Mouse (Mus musculus): ENCODE data around the gene Gm5478. TPM values are rescaled to one million over a fixed set of nuclear protein-coding genes. Genes with fewer than 3 reads are reported as not detected.

The Gm5478 gene
- polyA plus RNA-seq, 1 experiment from 2014 or later: not detected

DNA sequence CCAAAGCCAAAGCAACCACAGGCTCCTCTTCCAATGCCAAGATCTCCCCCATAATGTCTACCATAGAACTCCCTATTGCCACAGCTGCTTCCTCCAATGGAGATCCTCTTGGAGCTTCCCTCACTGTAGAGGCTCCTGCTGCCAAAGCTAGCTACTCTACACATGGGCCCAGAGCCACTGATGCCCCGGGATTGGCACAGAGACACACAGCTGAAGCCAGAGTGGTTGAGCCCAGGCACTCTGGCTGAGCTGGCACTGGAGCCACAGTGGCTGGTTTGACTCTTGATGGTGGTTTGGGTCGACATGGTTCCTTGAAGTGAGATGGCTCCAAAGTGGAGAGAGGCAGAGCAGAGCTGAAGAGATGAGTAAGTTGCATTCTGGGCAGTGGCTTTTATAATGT lies 19.3 kb downstream of the Gm5478 start, which contains the start of gene Gm5414:
Gene Gm5414 (minus strand): TSS at position 305 of the 400 bp plus-strand sequence.
- Histone ChIP-seq H3K4me1 (replicated peaks; ENCODE audit: control insufficient read depth, insufficient read depth, low read length) (no peaks in the 10 kb centered on the region), H3K9ac (ENCODE audit: low read depth, low read length) (no peak within 1 kb of the TSS), H3K27ac (ENCODE audit: low read depth, low read length) (no peak within 1 kb of the TSS), H3K4me2 (replicated peaks; ENCODE audit: low read depth) (no peak within 1 kb of the TSS), H3K9me3 (ENCODE audit: control insufficient read depth) (no peaks in the 10 kb centered on the region), H3K4me3 (ENCODE audit: low read depth, low read length) (no peak within 1 kb of the TSS), H3K36me3 (ENCODE audit: control insufficient read depth, insufficient read depth) (no peaks in the 10 kb centered on the region), H3K27me3 (replicated peaks; ENCODE audit: control insufficient read depth, insufficient read depth, low read length) (peaks cover 7% of the 10 kb centered on the region; the same call in 1 of the 2 replicates)
- TF ChIP-seq CTCF (IDR thresholded peaks at IDR 0.05; ENCODE audit: low read depth): no peak
- ATAC-seq: no peak
- WGBS: 73% methylated on average over 2 of the region's 2 CpGs

- no peaks in the 10 kb centered on the region for H3K4me1 ChIP-seq (replicated peaks; ENCODE audit: control insufficient read depth, insufficient read depth, low read length)
- no peaks in the 10 kb centered on the region for H3K27me3 ChIP-seq (replicated peaks; ENCODE audit: control insufficient read depth, insufficient read depth, low read length)
- H3K36me3 ChIP-seq (ENCODE audit: control insufficient read depth, insufficient read depth): no peaks in the 10 kb centered on the region
- H3K4me2 ChIP-seq (replicated peaks; ENCODE audit: low read depth): no peak overlapping the region
- no peak for ATAC-seq
- no peak overlapping the region for H3K4me3 ChIP-seq (ENCODE audit: low read depth, low read length)
- no peak overlapping the region for H3K27ac ChIP-seq (ENCODE audit: low read depth, low read length)
- no peaks in the 10 kb centered on the region for H3K9me3 ChIP-seq (ENCODE audit: control insufficient read depth)
- no peak for TF ChIP-seq CTCF (IDR thresholded peaks at IDR 0.05; ENCODE audit: low read depth)
- H3K9ac ChIP-seq (ENCODE audit: low read depth, low read length): no peak overlapping the region
- 29% methylated on average over 6 of the region's 6 CpGs for WGBS
Observed at GRCm38 (mm10) chr15:101599123-101599522, 48.1 kb downstream of the Gm5478 start.

Small RNAs within 50 kb of the gene (microRNA-seq; reads per million reads assigned to microRNA genes)
- gene Gm44342: not detected
- not detected for gene Gm44383
- gene Gm44479: not detected

Other genes with a start within 250 kb of the Gm5478 start
- 86.1 and 89.0 TPM in 2 replicates for gene Krt7, start 236.3 kb downstream of the Gm5478 start, polyA plus RNA-seq (2015; fragmentation: Nextera tagmentation; extraction: Ambion mirVana)
- 0.16 TPM in 2 replicates for gene Krt87, start 208.6 kb downstream of the Gm5478 start, polyA plus RNA-seq (2015; fragmentation: Nextera tagmentation; extraction: Ambion mirVana)
- not detected in 2 replicates for gene Krt88, start 199.6 kb downstream of the Gm5478 start, polyA plus RNA-seq (2015; fragmentation: Nextera tagmentation; extraction: Ambion mirVana)
- not detected in 2 replicates for gene Krt81, start 183.6 kb downstream of the Gm5478 start, polyA plus RNA-seq (2015; fragmentation: Nextera tagmentation; extraction: Ambion mirVana)
- gene Krt86, start 173.9 kb downstream of the Gm5478 start, polyA plus RNA-seq (2015; fragmentation: Nextera tagmentation; extraction: Ambion mirVana): not detected in 2 replicates
- gene Krt83, start 155.9 kb downstream of the Gm5478 start, polyA plus RNA-seq (2015; fragmentation: Nextera tagmentation; extraction: Ambion mirVana): not detected in 2 replicates
- not detected in 2 replicates for gene Gm49425, start 130.1 kb downstream of the Gm5478 start, polyA plus RNA-seq (2015; fragmentation: Nextera tagmentation; extraction: Ambion mirVana)
- 0.21 TPM in 1 of 2 replicates, not detected in the other for gene Krt84, start 114.6 kb downstream of the Gm5478 start, polyA plus RNA-seq (2015; fragmentation: Nextera tagmentation; extraction: Ambion mirVana)
- not detected in 2 replicates for gene Krt82, start 96.7 kb downstream of the Gm5478 start, polyA plus RNA-seq (2015; fragmentation: Nextera tagmentation; extraction: Ambion mirVana)
- gene Krt90, start 84.4 kb downstream of the Gm5478 start, polyA plus RNA-seq (2015; fragmentation: Nextera tagmentation; extraction: Ambion mirVana): 0.20 and 0.21 TPM in 2 replicates
- gene Krt75, start 73.5 kb downstream of the Gm5478 start, polyA plus RNA-seq (2015; fragmentation: Nextera tagmentation; extraction: Ambion mirVana): not detected in 2 replicates
- 0.07 TPM in 1 of 2 replicates, not detected in the other for gene Gm5414, start 19.2 kb downstream of the Gm5478 start, polyA plus RNA-seq (2015; fragmentation: Nextera tagmentation; extraction: Ambion mirVana)
- 0.34 TPM in 1 of 2 replicates, not detected in the other for gene Krt6b, start 32.9 kb upstream of the Gm5478 start, polyA plus RNA-seq (2015; fragmentation: Nextera tagmentation; extraction: Ambion mirVana)
- gene Krt6a, start 46.9 kb upstream of the Gm5478 start, polyA plus RNA-seq (2015; fragmentation: Nextera tagmentation; extraction: Ambion mirVana): 0.25 TPM in 2 replicates
- gene Krt5, start 65.5 kb upstream of the Gm5478 start, polyA plus RNA-seq (2015; fragmentation: Nextera tagmentation; extraction: Ambion mirVana): 0.08 TPM in 1 of 2 replicates, not detected in the other
- gene Krt71, start 95.7 kb upstream of the Gm5478 start, polyA plus RNA-seq (2015; fragmentation: Nextera tagmentation; extraction: Ambion mirVana): not detected in 2 replicates
- not detected in 2 replicates for gene Krt72, start 139.1 kb upstream of the Gm5478 start, polyA plus RNA-seq (2015; fragmentation: Nextera tagmentation; extraction: Ambion mirVana)
- not detected in 2 replicates for gene Krt73, start 155.0 kb upstream of the Gm5478 start, polyA plus RNA-seq (2015; fragmentation: Nextera tagmentation; extraction: Ambion mirVana)
- not detected in 2 replicates for gene Krt2, start 170.8 kb upstream of the Gm5478 start, polyA plus RNA-seq (2015; fragmentation: Nextera tagmentation; extraction: Ambion mirVana)
- gene Krt1, start 203.4 kb upstream of the Gm5478 start, polyA plus RNA-seq (2015; fragmentation: Nextera tagmentation; extraction: Ambion mirVana): 0.50 and 0.55 TPM in 2 replicates
- gene Krt77, start 222.3 kb upstream of the Gm5478 start, polyA plus RNA-seq (2015; fragmentation: Nextera tagmentation; extraction: Ambion mirVana): not detected in 2 replicates
- not detected in 2 replicates for gene Krt76, start 245.5 kb upstream of the Gm5478 start, polyA plus RNA-seq (2015; fragmentation: Nextera tagmentation; extraction: Ambion mirVana)

Data from intestine, postnatal 0 days (tissue).